Comparison of ENCODE assay signal across 17 mouse cellular contexts in the genomic region with DNA sequence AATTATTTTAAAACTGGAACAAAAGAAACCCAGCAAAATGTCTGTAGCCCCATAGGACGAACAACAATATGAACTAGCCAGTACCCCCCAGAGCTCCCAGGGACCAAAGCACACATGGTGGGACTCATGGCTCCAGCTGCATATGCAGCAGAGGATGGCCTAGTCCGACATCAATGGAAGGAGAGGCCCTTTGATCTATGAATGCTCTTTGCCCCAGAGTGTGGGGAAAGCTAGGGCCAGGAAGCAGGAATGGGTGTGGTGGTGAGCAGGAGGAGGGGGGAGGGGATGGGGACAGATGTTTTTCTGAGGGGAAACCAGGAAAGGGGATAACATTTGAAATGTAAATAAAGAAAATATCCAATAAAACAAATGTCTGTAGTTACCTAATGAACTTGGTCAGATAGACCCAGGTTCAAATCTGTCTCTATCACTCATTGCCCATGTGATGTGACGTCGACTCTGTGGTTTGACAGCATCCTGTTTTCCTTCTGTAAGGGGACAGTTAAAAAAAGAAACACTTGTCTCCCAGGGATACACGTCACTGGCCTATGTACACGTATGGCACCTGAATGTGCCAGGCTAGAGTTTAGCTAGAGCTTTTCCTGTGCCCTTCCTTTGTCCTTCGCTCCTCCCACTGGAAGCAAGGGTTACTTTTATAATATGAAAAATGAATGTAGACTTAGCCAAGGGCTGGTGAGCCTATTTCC.
DNase-seq lines count a peak whose midpoint lies in the region; ATAC-seq and TF ChIP-seq lines count a peak whose summit lies in the region.
"Had no signal": no experiment of that assay in that cellular context is flagged by ENCODE, and none has a peak within 500 bp of the region (broad histone marks: within the 10 kb centered on the region; RNA-seq: fewer than 3 reads in every experiment).

No protein-coding gene starts in this region.

- no peak overlapping the region for H3K4me3 ChIP-seq in spleen, adult 2 months (ENCODE audit: extremely low read depth, insufficient read depth, insufficient read length)
- H3K4me3 ChIP-seq in midbrain, embryonic 11.5 days (ENCODE audit: low read depth, low read length) = no peak overlapping the region
- H3K4me3 ChIP-seq: forebrain, embryonic 10.5 days; heart, embryonic 10.5 days; limb, embryonic 10.5 days had no signal

- H3K4me1 ChIP-seq in spleen, adult 2 months (ENCODE audit: control insufficient read depth, insufficient read depth, insufficient read length) = peaks cover 17% of the 10 kb centered on the region; the same call in 1 of the 2 replicates
- no peaks in the 10 kb centered on the region for H3K4me1 ChIP-seq in midbrain, embryonic 11.5 days (ENCODE audit: control insufficient read depth, insufficient read depth, low read length)

- ATAC-seq in hematopoietic stem cell, adult 5-6 weeks (replicated peaks in 1 of 2; ENCODE audit: insufficient read depth in 1 of 2, low FRiP score in 2 of 2, low TSS enrichment in 1 of 2, low read depth in 1 of 2, poor library complexity in 2 of 2, severe bottlenecking in 2 of 2) = peak; percentile 35 to 46
- peak; percentile 53 for ATAC-seq in megakaryocyte progenitor cell, adult 5-6 weeks (replicated peaks; ENCODE audit: poor library complexity)
- no peak for ATAC-seq in midbrain, embryonic 11.5 days (ENCODE audit: low FRiP score)
- ATAC-seq: midbrain, embryonic 16.5 days had no signal

- no peaks in the 10 kb centered on the region for H3K27me3 ChIP-seq in spleen, adult 2 months (ENCODE audit: control insufficient read depth, insufficient read depth, low read length)
- no peaks in the 10 kb centered on the region for H3K27me3 ChIP-seq in midbrain, embryonic 11.5 days (ENCODE audit: control insufficient read depth, insufficient read depth, low read length)

- peak; percentile 33 for DNase-seq in embryo, embryonic 10.5 days (ENCODE audit: low spot score)
- DNase-seq in embryo, embryonic 11 days = no peak
- peak; percentile 29 to 79 for DNase-seq in spleen, adult 2 months (ENCODE audit: low read depth in 1 of 2, low spot score in 2 of 2)
- DNase-seq in spleen, postnatal 4 days (ENCODE audit: low spot score in 2 of 2) = no peak
- no peak for DNase-seq in midbrain, embryonic 11.5 days (ENCODE audit: low spot score, missing footprints)
- DNase-seq in gastrocnemius, postnatal 4 days (ENCODE audit: low spot score in 2 of 2) = no peak
- DNase-seq: cerebellum, adult 2 months; kidney, adult 8-10 months; lung, postnatal 14 days; right cerebral cortex, postnatal 14 days had no signal

- no peak for TF ChIP-seq POLR2A in spleen, adult 2 months (IDR thresholded peaks at IDR 0.05; ENCODE audit: low read depth, low read length)

- H3K9me3 ChIP-seq in midbrain, embryonic 11.5 days (ENCODE audit: control insufficient read depth, low read length) = no peaks in the 10 kb centered on the region
- H3K9me3 ChIP-seq: forebrain, embryonic 10.5 days; heart, embryonic 10.5 days; limb, embryonic 10.5 days had no signal

- no peak for TF ChIP-seq CTCF in spleen, adult 2 months (IDR thresholded peaks at IDR 0.05; ENCODE audit: extremely low read depth, insufficient read depth, insufficient read length, insufficient replicate concordance)

- H3K4me2 ChIP-seq in midbrain, embryonic 11.5 days = no peak overlapping the region

- 27% methylated on average over 7 of the region's 7 CpGs for WGBS in spleen, adult 2 months
- 66% methylated on average over 7 of the region's 7 CpGs for WGBS in midbrain, embryonic 11.5 days

- peak overlapping the region; percentile 50; the same call in 1 of the 2 replicates for H3K27ac ChIP-seq in spleen, adult 2 months (ENCODE audit: insufficient read depth, low read length)
- H3K27ac ChIP-seq in midbrain, embryonic 11.5 days (ENCODE audit: low read depth, low read length) = no peak overlapping the region
- H3K27ac ChIP-seq: forebrain, embryonic 10.5 days; heart, embryonic 10.5 days; limb, embryonic 10.5 days; stomach, postnatal 0 days had no signal

- H3K36me3 ChIP-seq in spleen, adult 2 months (ENCODE audit: control insufficient read depth, insufficient read depth, low read length) = no peaks in the 10 kb centered on the region
- no peaks in the 10 kb centered on the region for H3K36me3 ChIP-seq in midbrain, embryonic 11.5 days (ENCODE audit: control insufficient read depth, insufficient read depth, low read length)
- H3K36me3 ChIP-seq: forebrain, embryonic 10.5 days; heart, embryonic 10.5 days; limb, embryonic 10.5 days had no signal

- H3K9ac ChIP-seq in midbrain, embryonic 11.5 days (ENCODE audit: low read length) = no peak overlapping the region

Comparison
In these comparisons a context has a peak if more than half of its experiments do, and no peak if none do; other contexts are left out.
1. DNase-seq: peak in embryo, embryonic 10.5 days (single experiment) and spleen, adult 2 months (2 of 2); none in embryo, embryonic 11 days (single experiment), spleen, postnatal 4 days (0 of 2), midbrain, embryonic 11.5 days (single experiment) and gastrocnemius, postnatal 4 days (0 of 2).